Mouse (Mus musculus): ENCODE results near the gene Runx2. TPM values are rescaled to one million over a fixed set of nuclear protein-coding genes. Genes with fewer than 3 reads are reported as not detected.

Gene Runx2
- polyA plus RNA-seq, 1 experiment from 2014 or later = 2.2 TPM

GRCm38 (mm10) chr17:44733544-44734310, 80.9 kb downstream of the Runx2 start:
- Histone ChIP-seq H3K27ac (ENCODE audit: low read depth, low read length) (no peak overlapping the region), H3K9ac (ENCODE audit: low read length) (no peak overlapping the region; the same call in 1 of the 2 replicates), H3K27me3 (ENCODE audit: control insufficient read depth, insufficient read depth, low read length) (peaks cover 49% of the 10 kb centered on the region), H3K9me3 (ENCODE audit: control insufficient read depth, low read length) (no peaks in the 10 kb centered on the region), H3K4me3 (ENCODE audit: low read depth, low read length) (peak overlapping the region; percentile 55), H3K36me3 (ENCODE audit: control insufficient read depth, insufficient read depth, low read length) (no peaks in the 10 kb centered on the region), H3K4me1 (replicated peaks; ENCODE audit: control insufficient read depth, insufficient read depth, low read length) (peaks cover 8% of the 10 kb centered on the region; the same call in 1 of the 2 replicates), H3K4me2 (ENCODE audit: low read depth, low read length, severe bottlenecking) (peak overlapping the region; percentile 77)
- no peak for ATAC-seq (replicated peaks; ENCODE audit: low FRiP score)
- WGBS = 2% methylated on average over 23 of the region's 23 CpGs
- DNase-seq (ENCODE audit: low spot score) = peak; percentile 58

- Histone ChIP-seq H3K4me1 (replicated peaks; ENCODE audit: control insufficient read depth, insufficient read depth, low read length) (no peaks in the 10 kb centered on the region), H3K27ac (ENCODE audit: low read depth, low read length) (no peak overlapping the region), H3K36me3 (ENCODE audit: control insufficient read depth, insufficient read depth, low read length) (no peaks in the 10 kb centered on the region), H3K9ac (ENCODE audit: low read length) (no peak overlapping the region), H3K9me3 (ENCODE audit: control insufficient read depth, low read length) (no peaks in the 10 kb centered on the region), H3K4me3 (ENCODE audit: low read depth, low read length) (no peak overlapping the region), H3K27me3 (ENCODE audit: control insufficient read depth, insufficient read depth, low read length) (peaks cover 11% of the 10 kb centered on the region), H3K4me2 (ENCODE audit: low read depth, low read length, severe bottlenecking) (no peak overlapping the region)
- ATAC-seq (replicated peaks; ENCODE audit: low FRiP score) = no peak
- 44% methylated on average over 2 of the region's 2 CpGs for WGBS
- no peak for DNase-seq (ENCODE audit: low spot score)
Measured at GRCm38 (mm10) chr17:44728464-44728863, 86.1 kb downstream of the Runx2 start.

DNA sequence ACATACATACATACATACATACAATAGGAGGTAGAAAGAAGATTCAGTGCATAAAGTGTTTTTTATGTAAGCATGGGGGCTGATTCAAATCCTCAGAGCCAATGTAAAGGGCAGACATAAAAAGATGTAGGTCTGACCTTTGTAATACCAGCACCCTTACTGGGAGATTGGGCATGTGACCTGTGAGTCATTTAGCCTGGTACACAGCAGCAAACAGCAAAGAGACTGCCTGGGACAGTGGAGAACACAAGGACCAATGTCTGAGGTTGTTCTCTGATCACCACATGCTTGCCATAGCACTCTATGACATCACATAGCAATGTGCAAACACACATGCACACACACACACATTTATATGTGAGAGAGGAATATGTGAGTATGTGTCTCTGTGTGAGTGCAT, 86.9 kb downstream of the Runx2 start:
- Histone ChIP-seq H3K36me3 (ENCODE audit: control insufficient read depth, insufficient read depth, low read length) (no peaks in the 10 kb centered on the region), H3K4me3 (ENCODE audit: low read depth, low read length) (no peak overlapping the region), H3K9me3 (ENCODE audit: control insufficient read depth, low read length) (no peaks in the 10 kb centered on the region), H3K4me2 (ENCODE audit: low read depth, low read length, severe bottlenecking) (no peak overlapping the region), H3K4me1 (replicated peaks; ENCODE audit: control insufficient read depth, insufficient read depth, low read length) (no peaks in the 10 kb centered on the region), H3K27ac (ENCODE audit: low read depth, low read length) (no peak overlapping the region), H3K27me3 (ENCODE audit: control insufficient read depth, insufficient read depth, low read length) (peaks cover 7% of the 10 kb centered on the region; the same call in 1 of the 2 replicates), H3K9ac (ENCODE audit: low read length) (no peak overlapping the region)
- DNase-seq (ENCODE audit: low spot score) (no peak), ATAC-seq (replicated peaks; ENCODE audit: low FRiP score) (no peak)

DNA sequence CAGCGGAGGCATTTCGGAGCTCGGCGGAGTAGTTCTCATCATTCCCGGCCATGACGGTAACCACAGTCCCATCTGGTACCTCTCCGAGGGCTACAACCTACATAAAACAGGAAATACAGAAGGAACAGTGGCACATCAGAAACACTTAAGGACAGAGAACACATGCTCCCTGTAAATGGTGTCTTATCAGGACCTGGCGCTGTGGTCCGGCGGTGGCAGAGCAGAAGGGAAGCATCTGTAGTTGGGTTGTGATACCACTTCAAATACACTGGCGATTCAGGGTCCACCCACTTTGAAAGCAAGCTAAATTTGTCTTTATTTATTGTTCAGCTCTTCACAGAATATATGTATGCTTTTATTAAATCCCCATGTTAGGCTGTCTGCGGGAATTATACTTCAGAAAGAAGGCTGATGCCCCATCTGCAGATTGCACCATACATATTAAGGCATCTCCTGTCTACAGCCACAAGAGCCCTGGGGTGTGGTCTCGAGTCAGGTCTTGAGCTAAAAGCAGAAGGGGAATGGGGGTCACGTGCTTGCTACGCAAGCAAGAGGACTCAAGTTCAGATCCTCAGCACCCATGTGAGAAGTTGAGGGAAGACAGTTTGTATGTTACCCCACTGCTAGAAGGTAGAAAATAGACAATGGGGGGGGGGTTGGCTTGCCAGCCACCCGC, 89.7 kb downstream of the Runx2 start:
- no peaks in the 10 kb centered on the region for H3K9me3 ChIP-seq (ENCODE audit: control insufficient read depth, low read length)
- no peaks in the 10 kb centered on the region for H3K4me1 ChIP-seq (replicated peaks; ENCODE audit: control insufficient read depth, insufficient read depth, low read length)
- no peak overlapping the region for H3K4me2 ChIP-seq (ENCODE audit: low read depth, low read length, severe bottlenecking)
- no peak overlapping the region for H3K27ac ChIP-seq (ENCODE audit: low read depth, low read length)
- DNase-seq (ENCODE audit: low spot score) = no peak
- ATAC-seq (replicated peaks; ENCODE audit: low FRiP score) = no peak
- no peaks in the 10 kb centered on the region for H3K36me3 ChIP-seq (ENCODE audit: control insufficient read depth, insufficient read depth, low read length)
- WGBS = 92% methylated on average over 16 of the region's 16 CpGs
- H3K9ac ChIP-seq (ENCODE audit: low read length) = no peak overlapping the region
- H3K4me3 ChIP-seq (ENCODE audit: low read depth, low read length) = no peak overlapping the region
- H3K27me3 ChIP-seq (ENCODE audit: control insufficient read depth, insufficient read depth, low read length) = no peaks in the 10 kb centered on the region; the same call in 1 of the 2 replicates

DNA sequence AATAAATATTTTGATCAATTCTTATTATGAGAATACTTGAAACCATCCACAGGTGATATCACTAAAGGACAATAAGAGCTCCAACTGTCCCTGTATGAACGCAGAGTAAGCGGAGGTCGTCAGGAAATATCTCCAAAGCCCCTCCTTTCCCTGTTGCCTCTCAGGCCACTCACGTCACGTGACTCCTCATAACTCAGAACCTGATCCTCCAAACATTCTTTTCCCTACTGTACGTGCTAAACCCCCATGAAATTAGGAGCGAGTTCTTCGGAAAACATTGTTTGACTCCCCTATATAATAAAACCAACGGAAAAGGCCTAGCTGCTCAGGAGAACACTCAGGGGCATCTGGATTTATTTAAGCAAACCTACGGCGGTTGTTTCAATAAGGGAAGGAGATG, 90.3 kb downstream of the Runx2 start:
- H3K9me3 ChIP-seq (ENCODE audit: control insufficient read depth, low read length) = no peaks in the 10 kb centered on the region
- no peak overlapping the region for H3K27ac ChIP-seq (ENCODE audit: low read depth, low read length)
- 84% methylated on average over 11 of the region's 11 CpGs for WGBS
- H3K27me3 ChIP-seq (ENCODE audit: control insufficient read depth, insufficient read depth, low read length) = no peaks in the 10 kb centered on the region
- no peaks in the 10 kb centered on the region for H3K4me1 ChIP-seq (replicated peaks; ENCODE audit: control insufficient read depth, insufficient read depth, low read length)
- H3K9ac ChIP-seq (ENCODE audit: low read length) = no peak overlapping the region
- H3K4me3 ChIP-seq (ENCODE audit: low read depth, low read length) = no peak overlapping the region
- DNase-seq (ENCODE audit: low spot score) (no peak), ATAC-seq (replicated peaks; ENCODE audit: low FRiP score) (no peak)
- no peak overlapping the region for H3K4me2 ChIP-seq (ENCODE audit: low read depth, low read length, severe bottlenecking)
- H3K36me3 ChIP-seq (ENCODE audit: control insufficient read depth, insufficient read depth, low read length) = no peaks in the 10 kb centered on the region

GRCm38 (mm10) chr17:44722103-44722792, 92.3 kb downstream of the Runx2 start:
- WGBS = 74% methylated on average over 8 of the region's 8 CpGs
- Histone ChIP-seq H3K4me3 (ENCODE audit: low read depth, low read length) (no peak overlapping the region), H3K9me3 (ENCODE audit: control insufficient read depth, low read length) (no peaks in the 10 kb centered on the region), H3K4me1 (replicated peaks; ENCODE audit: control insufficient read depth, insufficient read depth, low read length) (no peaks in the 10 kb centered on the region), H3K36me3 (ENCODE audit: control insufficient read depth, insufficient read depth, low read length) (no peaks in the 10 kb centered on the region), H3K27ac (ENCODE audit: low read depth, low read length) (no peak overlapping the region), H3K27me3 (ENCODE audit: control insufficient read depth, insufficient read depth, low read length) (no peaks in the 10 kb centered on the region), H3K4me2 (ENCODE audit: low read depth, low read length, severe bottlenecking) (no peak overlapping the region), H3K9ac (ENCODE audit: low read length) (no peak overlapping the region)
- ATAC-seq (replicated peaks; ENCODE audit: low FRiP score) (no peak), DNase-seq (ENCODE audit: low spot score) (no peak)

- Histone ChIP-seq H3K4me1 (replicated peaks; ENCODE audit: control insufficient read depth, insufficient read depth, low read length) (no peaks in the 10 kb centered on the region), H3K9me3 (ENCODE audit: control insufficient read depth, low read length) (no peaks in the 10 kb centered on the region), H3K9ac (ENCODE audit: low read length) (no peak overlapping the region), H3K4me3 (ENCODE audit: low read depth, low read length) (no peak overlapping the region), H3K27ac (ENCODE audit: low read depth, low read length) (no peak overlapping the region), H3K27me3 (ENCODE audit: control insufficient read depth, insufficient read depth, low read length) (no peaks in the 10 kb centered on the region), H3K4me2 (ENCODE audit: low read depth, low read length, severe bottlenecking) (no peak overlapping the region), H3K36me3 (ENCODE audit: control insufficient read depth, insufficient read depth, low read length) (no peaks in the 10 kb centered on the region)
- no peak for DNase-seq (ENCODE audit: low spot score)
- 63% methylated on average over 6 of the region's 6 CpGs for WGBS
- ATAC-seq (replicated peaks; ENCODE audit: low FRiP score) = no peak
Measured at GRCm38 (mm10) chr17:44718591-44718990, 96.0 kb downstream of the Runx2 start.

- Histone ChIP-seq H3K27ac (ENCODE audit: low read depth, low read length) (no peak overlapping the region), H3K9ac (ENCODE audit: low read length) (no peak overlapping the region), H3K4me2 (ENCODE audit: low read depth, low read length, severe bottlenecking) (no peak overlapping the region), H3K4me3 (ENCODE audit: low read depth, low read length) (no peak overlapping the region), H3K4me1 (replicated peaks; ENCODE audit: control insufficient read depth, insufficient read depth, low read length) (no peaks in the 10 kb centered on the region), H3K36me3 (ENCODE audit: control insufficient read depth, insufficient read depth, low read length) (no peaks in the 10 kb centered on the region), H3K9me3 (ENCODE audit: control insufficient read depth, low read length) (no peaks in the 10 kb centered on the region), H3K27me3 (ENCODE audit: control insufficient read depth, insufficient read depth, low read length) (no peaks in the 10 kb centered on the region)
- DNase-seq (ENCODE audit: low spot score) = no peak
- 43% methylated on average over 6 of the region's 6 CpGs for WGBS
- no peak for ATAC-seq (replicated peaks; ENCODE audit: low FRiP score)
Measured at GRCm38 (mm10) chr17:44718036-44718435, 96.6 kb downstream of the Runx2 start.
